Mouse (Mus musculus) bone marrow, adult 2 months (tissue): ENCODE results near the gene Tph1. TPM values are rescaled to one million over a fixed set of nuclear protein-coding genes. Genes with fewer than 3 reads are reported as not detected.

Experiments used
- H3K27ac ChIP-seq: fragments of 200-500 bp; 2 replicates; pipeline ENCODE4 v1.5.1; 2012; ENCODE audit warnings: low read depth, mild to moderate bottlenecking, control low read depth, inconsistent platforms, low read length; ENCODE audit not compliant: control insufficient read depth, poor library complexity, insufficient read depth
- H3K4me1 ChIP-seq: fragments of 200-500 bp; 2 replicates; pipeline ENCODE4 v1.6.1; 2011; ENCODE audit warnings: low read length; ENCODE audit not compliant: control insufficient read depth, insufficient read depth
- H3K4me3 ChIP-seq: fragments of 200-500 bp; replicated peaks from 2 replicates; pipeline ENCODE3; 2011; ENCODE audit warnings: mild to moderate bottlenecking, low read depth, low read length, control low read depth; ENCODE audit not compliant: control insufficient read depth
- CTCF ChIP-seq: fragments of 200-500 bp; IDR thresholded peaks from 2 replicates; pipeline ENCODE4 v1.5.1; 2011; ENCODE audit warnings: low read length, control low read depth; ENCODE audit not compliant: control insufficient read depth, insufficient read depth
- POLR2A ChIP-seq: fragments of 200-500 bp; IDR thresholded peaks from 2 replicates; pipeline ENCODE4 v1.6.1; 2011; ENCODE audit warnings: low read depth, mild to moderate bottlenecking, control low read depth, low read length, borderline replicate concordance; ENCODE audit not compliant: control insufficient read depth
- WGBS: fragments of 180-500 bp; shearing (Covaris S2); methylation state at CpG from one replicate; pipeline ENCODE4 v1.1.7; 2018; 5-methylcytosine and 5-hydroxymethylcytosine counted together
- polyA plus RNA-seq: library from polyadenylated mRNA; stranded (reverse); fragments of >200 nt; gene quantifications from 2 replicates; pipeline ENCODE4 v1.2.4, GENCODE M21; 2011; ENCODE audit warnings: low replicate concordance; ENCODE audit not compliant: missing spikeins, insufficient read depth, insufficient read length

The Tph1 gene
- polyA plus RNA-seq, 1 experiment = not detected

DNA sequence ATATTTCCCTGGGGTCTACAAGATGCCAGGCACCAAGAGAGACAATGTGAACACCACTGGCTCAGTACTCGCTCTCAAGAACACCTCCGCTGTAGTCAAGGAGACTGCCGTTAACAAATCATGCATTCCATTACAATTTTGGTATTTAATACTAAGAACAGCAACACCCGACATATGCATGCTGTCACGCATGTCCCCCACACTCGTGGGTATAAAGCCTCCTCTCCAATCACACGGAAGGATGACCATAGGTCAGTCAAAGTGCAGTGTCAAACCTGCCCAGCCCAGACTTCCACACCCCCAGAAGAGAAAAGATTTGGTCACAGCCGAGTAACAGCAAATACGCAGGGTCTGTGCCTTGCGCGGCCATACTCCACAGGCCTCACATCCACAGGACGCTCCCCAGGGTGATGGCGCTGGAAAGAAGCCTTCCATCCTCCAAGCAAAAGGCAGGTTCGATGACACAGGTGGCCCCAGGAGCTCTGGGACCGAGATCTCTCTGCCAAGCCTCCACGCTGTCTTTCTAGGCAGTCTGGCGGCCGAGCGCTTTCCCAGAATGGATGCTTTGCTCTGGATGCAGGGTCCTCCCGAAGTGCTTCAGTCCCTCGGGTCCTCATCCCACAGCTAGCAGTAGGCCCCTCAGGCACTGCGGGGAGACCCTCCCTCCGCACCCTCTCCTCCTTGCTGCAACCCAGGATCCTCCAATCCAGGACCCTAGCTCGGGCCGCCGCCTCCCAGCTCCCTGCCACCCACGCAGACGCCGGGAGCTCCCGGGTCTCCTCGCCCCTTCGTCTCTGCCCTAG, 33.2 kb downstream of the Tph1 start:
- TF ChIP-seq CTCF = no peak
- TF ChIP-seq POLR2A = no peak
- H3K4me3 ChIP-seq = peak overlapping the region; percentile 60
- WGBS = 24% methylated on average over 32 of the region's 32 CpGs
- H3K27ac ChIP-seq = no peak overlapping the region
- H3K4me1 ChIP-seq = peaks cover 1% of the 10 kb centered on the region; the same call in 1 of the 2 replicates

DNA sequence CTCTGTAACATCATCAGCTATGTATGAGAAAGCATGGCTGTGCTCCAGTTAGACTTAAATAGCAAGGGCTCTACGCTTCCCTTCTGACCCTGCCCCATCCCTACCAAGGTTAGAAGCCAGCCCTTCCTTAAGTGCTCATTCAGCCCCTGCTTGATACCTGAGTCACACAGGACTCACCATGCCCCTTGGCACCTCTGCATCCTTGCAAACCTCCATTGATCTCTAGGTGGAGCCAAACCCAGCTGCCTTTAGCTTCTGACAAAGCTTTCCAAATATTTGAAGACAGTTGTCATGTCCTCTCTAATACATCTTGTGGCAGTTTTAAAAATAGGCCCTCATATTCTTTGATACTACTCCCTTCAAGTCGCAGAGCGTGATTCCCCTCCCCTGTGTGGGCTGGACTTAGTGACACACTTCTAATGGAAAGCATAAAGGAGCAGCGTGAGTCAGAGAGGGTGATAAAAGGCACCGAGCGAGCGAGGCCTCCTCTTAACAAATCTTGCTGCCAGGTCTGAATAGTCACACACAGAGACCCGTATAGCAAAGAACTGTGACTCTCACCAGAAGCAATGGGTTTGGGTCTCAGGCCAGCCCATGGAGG, 43.9 kb downstream of the Tph1 start:
- no peak overlapping the region for H3K4me3 ChIP-seq
- WGBS = 85% methylated on average over 8 of the region's 8 CpGs
- no peak overlapping the region for H3K27ac ChIP-seq
- H3K4me1 ChIP-seq = no peaks in the 10 kb centered on the region; the same call in 1 of the 2 replicates
- TF ChIP-seq POLR2A = no peak
- no peak for TF ChIP-seq CTCF

GRCm38 (mm10) chr7:46623979-46624378, 48.4 kb downstream of the Tph1 start:
- TF ChIP-seq POLR2A (no peak), CTCF (no peak)
- Histone ChIP-seq H3K27ac (no peak overlapping the region), H3K4me1 (no peaks in the 10 kb centered on the region), H3K4me3 (no peak overlapping the region)
- 82% methylated on average over 2 of the region's 3 CpGs for WGBS

- TF ChIP-seq POLR2A (no peak), CTCF (no peak)
- WGBS = 92% methylated on average over 23 of the region's 23 CpGs
- no peak overlapping the region for H3K27ac ChIP-seq
- H3K4me3 ChIP-seq = no peak overlapping the region
- H3K4me1 ChIP-seq = no peaks in the 10 kb centered on the region; the same call in 1 of the 2 replicates
These were observed 53.8 kb downstream of the Tph1 start for GRCm38 (mm10) chr7:46618416-46619110.

DNA sequence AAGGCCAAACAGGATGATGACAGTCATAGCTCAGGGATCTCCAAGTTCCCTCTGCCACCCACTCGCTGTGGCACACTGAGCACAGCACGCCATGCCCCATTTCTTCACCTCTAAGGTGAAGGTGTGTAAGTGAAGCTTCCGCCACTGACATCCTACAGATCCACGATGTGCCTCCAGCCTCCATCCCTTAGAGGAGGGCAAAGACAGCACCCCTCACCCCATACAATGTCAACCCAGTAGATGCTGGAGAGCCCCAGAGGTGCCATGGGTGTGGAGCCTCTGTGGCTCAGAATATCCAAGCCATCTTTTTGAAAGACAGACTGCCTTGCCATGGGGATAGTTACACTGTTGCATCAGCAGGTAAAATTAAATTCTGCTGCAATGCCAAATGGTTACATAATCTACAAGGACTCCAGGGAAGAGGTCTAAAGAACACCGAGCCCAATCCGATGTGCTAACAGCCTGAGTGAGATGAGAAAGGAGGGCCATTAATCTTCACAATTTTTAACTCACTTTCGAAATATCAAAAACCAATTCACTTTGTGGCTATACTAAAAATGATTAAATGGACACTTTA, 55.8 kb downstream of the Tph1 start:
- Histone ChIP-seq H3K4me3 (no peak overlapping the region), H3K4me1 (no peaks in the 10 kb centered on the region; the same call in 1 of the 2 replicates), H3K27ac (no peak overlapping the region)
- WGBS = 83% methylated on average over 7 of the region's 7 CpGs
- no peak for TF ChIP-seq CTCF
- no peak for TF ChIP-seq POLR2A

DNA sequence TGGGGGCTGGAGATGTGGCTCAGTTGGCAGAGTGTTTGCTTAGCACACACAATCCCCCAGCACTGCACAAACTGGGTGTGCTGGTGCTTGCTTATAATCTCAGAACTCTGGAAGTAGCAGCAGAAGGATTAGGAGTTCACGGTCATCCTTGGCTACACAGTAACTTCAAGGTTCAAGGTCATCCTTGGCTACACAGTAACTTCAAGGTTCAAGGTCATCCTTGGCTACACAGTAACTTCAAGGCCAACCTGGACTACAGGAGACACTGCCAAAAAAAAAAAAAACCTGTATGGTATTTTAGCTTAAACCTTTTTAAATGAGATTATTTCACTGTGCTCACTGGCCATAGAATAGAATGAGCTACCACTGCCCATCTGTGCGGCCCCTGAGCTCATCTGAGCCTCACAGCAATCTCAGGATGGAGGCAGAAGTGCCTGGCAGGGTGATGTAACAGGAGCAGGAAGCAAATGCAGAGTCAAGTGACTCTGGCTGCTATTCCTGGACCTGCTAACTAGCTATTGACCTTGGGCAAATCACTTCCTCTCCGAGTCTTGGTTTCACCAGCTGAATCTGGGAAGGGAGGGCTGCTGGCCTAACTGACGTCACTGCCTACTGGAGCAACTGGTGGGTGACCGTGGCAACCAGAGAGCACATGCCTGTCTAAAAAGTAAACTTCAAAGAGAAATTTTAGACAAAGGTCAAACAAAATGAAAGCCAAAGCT, 56.9 kb downstream of the Tph1 start:
- no peak overlapping the region for H3K4me3 ChIP-seq
- 27% methylated on average over 5 of the region's 5 CpGs for WGBS
- TF ChIP-seq CTCF (no peak), POLR2A (no peak)
- no peaks in the 10 kb centered on the region; the same call in 1 of the 2 replicates for H3K4me1 ChIP-seq
- no peak overlapping the region for H3K27ac ChIP-seq

DNA sequence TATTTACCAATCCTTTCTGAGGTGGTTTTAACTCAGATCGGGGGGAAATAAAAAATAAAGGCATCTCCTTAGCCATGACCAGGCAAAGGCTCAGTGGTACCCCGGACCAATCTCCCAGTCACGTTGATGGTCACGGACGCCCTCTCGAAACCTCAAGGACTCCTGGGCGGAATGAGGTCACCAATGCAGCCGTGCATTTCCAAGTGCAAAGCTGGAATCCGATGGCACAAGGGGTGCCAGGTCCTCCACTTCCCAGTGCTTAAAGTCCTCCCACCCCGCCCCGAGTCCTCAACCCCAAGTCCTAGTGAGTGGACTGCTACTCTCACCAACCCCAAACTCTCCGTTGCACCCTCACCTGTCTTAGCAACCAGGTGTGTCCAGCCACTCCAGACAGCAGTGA, 58.1 kb downstream of the Tph1 start:
- no peak overlapping the region for H3K4me3 ChIP-seq
- WGBS = 87% methylated on average over 12 of the region's 12 CpGs
- no peak overlapping the region for H3K27ac ChIP-seq
- TF ChIP-seq CTCF = no peak
- no peak for TF ChIP-seq POLR2A
- H3K4me1 ChIP-seq = no peaks in the 10 kb centered on the region; the same call in 1 of the 2 replicates
